Mouse (Mus musculus): ENCODE measurements around the gene Ppp2r1b. TPM values are rescaled to one million over a fixed set of nuclear protein-coding genes. Genes with fewer than 3 reads are reported as not detected.

The Ppp2r1b gene
- polyA plus RNA-seq, 1 experiment from 2014 or later, result 105 TPM

GRCm38 (mm10) chr9:50884093-50884492, 39.0 kb downstream of the Ppp2r1b start:
- ATAC-seq (ENCODE audit: low FRiP score) (no peak), DNase-seq (ENCODE audit: low spot score) (no peak)
- Histone ChIP-seq H3K36me3 (ENCODE audit: control insufficient read depth, insufficient read depth, low read length) (0 out of 2 replicates have a peak, but pooled peaks cover 5% of the 10 kb centered on the region), H3K4me2 (replicated peaks; ENCODE audit: low read depth, low read length) (no peak overlapping the region), H3K9ac (ENCODE audit: low read depth, low read length) (no peak overlapping the region), H3K9me3 (ENCODE audit: control insufficient read depth, low read length) (no peaks in the 10 kb centered on the region), H3K4me1 (replicated peaks; ENCODE audit: control insufficient read depth, insufficient read depth, low read length) (no peaks in the 10 kb centered on the region), H3K27me3 (ENCODE audit: control insufficient read depth, insufficient read depth, low read length) (no peaks in the 10 kb centered on the region), H3K27ac (ENCODE audit: low read depth, low read length) (no peak overlapping the region), H3K4me3 (ENCODE audit: low read depth, low read length) (no peak overlapping the region)
- WGBS, result 87% methylated on average over 8 of the region's 8 CpGs

GRCm38 (mm10) chr9:50884741-50885599, 39.9 kb downstream of the Ppp2r1b start:
- 83% methylated on average over 10 of the region's 10 CpGs for WGBS
- no peaks in the 10 kb centered on the region for H3K9me3 ChIP-seq (ENCODE audit: control insufficient read depth, low read length)
- ATAC-seq (ENCODE audit: low FRiP score), result no peak
- H3K4me1 ChIP-seq (replicated peaks; ENCODE audit: control insufficient read depth, insufficient read depth, low read length), result no peaks in the 10 kb centered on the region
- no peak overlapping the region for H3K27ac ChIP-seq (ENCODE audit: low read depth, low read length)
- H3K36me3 ChIP-seq (ENCODE audit: control insufficient read depth, insufficient read depth, low read length), result 0 out of 2 replicates have a peak, but pooled peaks cover 2% of the 10 kb centered on the region
- DNase-seq (ENCODE audit: low spot score), result no peak
- no peaks in the 10 kb centered on the region for H3K27me3 ChIP-seq (ENCODE audit: control insufficient read depth, insufficient read depth, low read length)
- no peak overlapping the region for H3K4me3 ChIP-seq (ENCODE audit: low read depth, low read length)
- H3K4me2 ChIP-seq (replicated peaks; ENCODE audit: low read depth, low read length), result no peak overlapping the region
- no peak overlapping the region for H3K9ac ChIP-seq (ENCODE audit: low read depth, low read length)

- Histone ChIP-seq H3K9ac (ENCODE audit: low read depth, low read length) (no peak overlapping the region), H3K4me3 (ENCODE audit: low read depth, low read length) (no peak overlapping the region), H3K36me3 (ENCODE audit: control insufficient read depth, insufficient read depth, low read length) (no peaks in the 10 kb centered on the region), H3K27ac (ENCODE audit: low read depth, low read length) (no peak overlapping the region), H3K4me1 (replicated peaks; ENCODE audit: control insufficient read depth, insufficient read depth, low read length) (no peaks in the 10 kb centered on the region), H3K9me3 (ENCODE audit: control insufficient read depth, low read length) (no peaks in the 10 kb centered on the region), H3K4me2 (replicated peaks; ENCODE audit: low read depth, low read length) (no peak overlapping the region), H3K27me3 (ENCODE audit: control insufficient read depth, insufficient read depth, low read length) (no peaks in the 10 kb centered on the region)
- 70% methylated on average over 1 of the region's 1 CpGs for WGBS
- no peak for ATAC-seq (ENCODE audit: low FRiP score)
- no peak for DNase-seq (ENCODE audit: low spot score)
These were observed 40.5 kb downstream of the Ppp2r1b start for GRCm38 (mm10) chr9:50885600-50885987.

- H3K9me3 ChIP-seq (ENCODE audit: control insufficient read depth, low read length), result no peaks in the 10 kb centered on the region
- no peak overlapping the region for H3K9ac ChIP-seq (ENCODE audit: low read depth, low read length)
- H3K27me3 ChIP-seq (ENCODE audit: control insufficient read depth, insufficient read depth, low read length), result no peaks in the 10 kb centered on the region
- DNase-seq (ENCODE audit: low spot score) (no peak), ATAC-seq (ENCODE audit: low FRiP score) (no peak)
- WGBS, result 94% methylated on average over 1 of the region's 1 CpGs
- no peaks in the 10 kb centered on the region for H3K4me1 ChIP-seq (replicated peaks; ENCODE audit: control insufficient read depth, insufficient read depth, low read length)
- H3K4me3 ChIP-seq (ENCODE audit: low read depth, low read length), result no peak overlapping the region
- H3K27ac ChIP-seq (ENCODE audit: low read depth, low read length), result no peak overlapping the region
- no peaks in the 10 kb centered on the region for H3K36me3 ChIP-seq (ENCODE audit: control insufficient read depth, insufficient read depth, low read length)
- no peak overlapping the region for H3K4me2 ChIP-seq (replicated peaks; ENCODE audit: low read depth, low read length)
These were observed 41.8 kb downstream of the Ppp2r1b start for GRCm38 (mm10) chr9:50886870-50887269.

GRCm38 (mm10) chr9:50887351-50887750, 42.2 kb downstream of the Ppp2r1b start:
- no peaks in the 10 kb centered on the region for H3K4me1 ChIP-seq (replicated peaks; ENCODE audit: control insufficient read depth, insufficient read depth, low read length)
- no peak overlapping the region for H3K4me2 ChIP-seq (replicated peaks; ENCODE audit: low read depth, low read length)
- no peaks in the 10 kb centered on the region for H3K36me3 ChIP-seq (ENCODE audit: control insufficient read depth, insufficient read depth, low read length)
- WGBS, result 51% methylated on average over 4 of the region's 4 CpGs
- H3K27ac ChIP-seq (ENCODE audit: low read depth, low read length), result no peak overlapping the region
- DNase-seq (ENCODE audit: low spot score) (no peak), ATAC-seq (ENCODE audit: low FRiP score) (no peak)
- H3K9ac ChIP-seq (ENCODE audit: low read depth, low read length), result no peak overlapping the region
- no peak overlapping the region for H3K4me3 ChIP-seq (ENCODE audit: low read depth, low read length)
- no peaks in the 10 kb centered on the region for H3K27me3 ChIP-seq (ENCODE audit: control insufficient read depth, insufficient read depth, low read length)
- H3K9me3 ChIP-seq (ENCODE audit: control insufficient read depth, low read length), result no peaks in the 10 kb centered on the region

GRCm38 (mm10) chr9:50889211-50889610, 44.1 kb downstream of the Ppp2r1b start:
- 72% methylated on average over 6 of the region's 6 CpGs for WGBS

GRCm38 (mm10) chr9:50889964-50890363, 44.9 kb downstream of the Ppp2r1b start:
- Histone ChIP-seq H3K4me2 (replicated peaks; ENCODE audit: low read depth, low read length) (no peak overlapping the region), H3K9me3 (ENCODE audit: control insufficient read depth, low read length) (no peaks in the 10 kb centered on the region), H3K4me1 (replicated peaks; ENCODE audit: control insufficient read depth, insufficient read depth, low read length) (no peaks in the 10 kb centered on the region), H3K27me3 (ENCODE audit: control insufficient read depth, insufficient read depth, low read length) (no peaks in the 10 kb centered on the region), H3K4me3 (ENCODE audit: low read depth, low read length) (no peak overlapping the region), H3K36me3 (ENCODE audit: control insufficient read depth, insufficient read depth, low read length) (no peaks in the 10 kb centered on the region), H3K9ac (ENCODE audit: low read depth, low read length) (no peak overlapping the region), H3K27ac (ENCODE audit: low read depth, low read length) (no peak overlapping the region)
- no peak for ATAC-seq (ENCODE audit: low FRiP score)
- WGBS, result 84% methylated on average over 4 of the region's 4 CpGs
- no peak for DNase-seq (ENCODE audit: low spot score)

More at GRCm38 (mm10) chr9:50889211-50889610, 44.1 kb downstream of the Ppp2r1b start:
- ATAC-seq (ENCODE audit: low FRiP score) (no peak), DNase-seq (ENCODE audit: low spot score) (no peak)
- Histone ChIP-seq H3K27me3 (ENCODE audit: control insufficient read depth, insufficient read depth, low read length) (no peaks in the 10 kb centered on the region), H3K27ac (ENCODE audit: low read depth, low read length) (no peak overlapping the region), H3K4me1 (replicated peaks; ENCODE audit: control insufficient read depth, insufficient read depth, low read length) (no peaks in the 10 kb centered on the region), H3K36me3 (ENCODE audit: control insufficient read depth, insufficient read depth, low read length) (no peaks in the 10 kb centered on the region), H3K4me2 (replicated peaks; ENCODE audit: low read depth, low read length) (no peak overlapping the region), H3K4me3 (ENCODE audit: low read depth, low read length) (no peak overlapping the region), H3K9ac (ENCODE audit: low read depth, low read length) (no peak overlapping the region), H3K9me3 (ENCODE audit: control insufficient read depth, low read length) (no peaks in the 10 kb centered on the region)

GRCm38 (mm10) chr9:50890494-50891090, 45.5 kb downstream of the Ppp2r1b start:
- WGBS, result 94% methylated on average over 3 of the region's 3 CpGs
- H3K36me3 ChIP-seq (ENCODE audit: control insufficient read depth, insufficient read depth, low read length), result no peaks in the 10 kb centered on the region

GRCm38 (mm10) chr9:50893665-50894064, 48.6 kb downstream of the Ppp2r1b start:
- no peak overlapping the region for H3K27ac ChIP-seq (ENCODE audit: low read depth, low read length)
- ATAC-seq (ENCODE audit: low FRiP score) (no peak), DNase-seq (ENCODE audit: low spot score) (no peak)
- H3K9me3 ChIP-seq (ENCODE audit: control insufficient read depth, low read length), result no peaks in the 10 kb centered on the region
- 92% methylated on average over 4 of the region's 4 CpGs for WGBS
- no peaks in the 10 kb centered on the region for H3K4me1 ChIP-seq (replicated peaks; ENCODE audit: control insufficient read depth, insufficient read depth, low read length)
- no peak overlapping the region for H3K9ac ChIP-seq (ENCODE audit: low read depth, low read length)
- H3K4me3 ChIP-seq (ENCODE audit: low read depth, low read length), result no peak overlapping the region
- H3K36me3 ChIP-seq (ENCODE audit: control insufficient read depth, insufficient read depth, low read length), result no peaks in the 10 kb centered on the region
- H3K4me2 ChIP-seq (replicated peaks; ENCODE audit: low read depth, low read length), result no peak overlapping the region
- no peaks in the 10 kb centered on the region for H3K27me3 ChIP-seq (ENCODE audit: control insufficient read depth, insufficient read depth, low read length)

More at GRCm38 (mm10) chr9:50890494-50891090, 45.5 kb downstream of the Ppp2r1b start:
- no peak for DNase-seq (ENCODE audit: low spot score)
- Histone ChIP-seq H3K27ac (ENCODE audit: low read depth, low read length) (no peak overlapping the region), H3K27me3 (ENCODE audit: control insufficient read depth, insufficient read depth, low read length) (no peaks in the 10 kb centered on the region), H3K4me2 (replicated peaks; ENCODE audit: low read depth, low read length) (no peak overlapping the region), H3K4me1 (replicated peaks; ENCODE audit: control insufficient read depth, insufficient read depth, low read length) (no peaks in the 10 kb centered on the region), H3K9me3 (ENCODE audit: control insufficient read depth, low read length) (no peaks in the 10 kb centered on the region), H3K4me3 (ENCODE audit: low read depth, low read length) (no peak overlapping the region), H3K9ac (ENCODE audit: low read depth, low read length) (no peak overlapping the region)
- ATAC-seq (ENCODE audit: low FRiP score), result no peak
